Comparison of ENCODE assay signal across 37 mouse cellular contexts in the genomic region with DNA sequence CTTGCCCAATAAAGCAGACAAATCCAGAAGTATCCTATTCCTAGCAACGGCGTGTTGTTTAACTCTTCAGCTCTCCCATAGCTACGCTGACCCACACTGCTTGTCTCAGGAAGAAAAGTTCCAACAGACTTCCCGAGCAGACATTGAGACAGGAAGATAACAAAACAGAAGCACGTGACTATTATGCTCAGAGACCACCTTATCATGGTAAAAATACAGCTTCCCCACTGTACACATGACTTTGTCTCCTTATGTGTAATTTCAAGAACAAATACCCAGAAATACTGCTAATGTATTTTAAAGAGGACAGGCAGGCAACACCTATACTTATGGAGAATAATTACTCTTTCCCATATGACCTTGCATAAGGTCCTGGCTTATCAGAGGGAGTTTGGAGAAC. TPM values are rescaled to one million over a fixed set of nuclear protein-coding genes. Genes with fewer than 3 reads are reported as not detected.
"Had no signal": no experiment of that assay in that cellular context is flagged by ENCODE, and none has a peak within 500 bp of the region (broad histone marks: within the 10 kb centered on the region; RNA-seq: fewer than 3 reads in every experiment).

No protein-coding gene starts in this region.

- H3K9ac ChIP-seq: limb, embryonic 12.5 days; limb, embryonic 13.5 days; limb, embryonic 15.5 days; liver, embryonic 12.5 days; liver, embryonic 13.5 days; liver, embryonic 14.5 days; liver, embryonic 15.5 days; liver, postnatal 0 days; lung, embryonic 14.5 days; lung, embryonic 15.5 days; midbrain, embryonic 12.5 days; midbrain, embryonic 13.5 days; midbrain, embryonic 15.5 days; neural tube, embryonic 12.5 days; neural tube, embryonic 13.5 days had no signal

- H3K4me1 ChIP-seq: limb, embryonic 10.5 days; limb, embryonic 12.5 days; limb, embryonic 13.5 days; limb, embryonic 15.5 days; liver, embryonic 12.5 days; liver, embryonic 13.5 days; liver, embryonic 15.5 days; lung, embryonic 15.5 days; midbrain, embryonic 10.5 days; midbrain, embryonic 12.5 days; midbrain, embryonic 13.5 days; midbrain, embryonic 15.5 days; neural tube, embryonic 12.5 days; neural tube, embryonic 13.5 days had no signal

- H3K27me3 ChIP-seq: limb, embryonic 12.5 days; limb, embryonic 13.5 days; limb, embryonic 15.5 days; liver, embryonic 12.5 days; liver, embryonic 13.5 days; liver, embryonic 15.5 days; lung, embryonic 15.5 days; megakaryocyte, embryonic 14.5 days; midbrain, embryonic 12.5 days; midbrain, embryonic 13.5 days; midbrain, embryonic 15.5 days; neural tube, embryonic 12.5 days; neural tube, embryonic 13.5 days had no signal

- DNase-seq: left cerebral cortex, postnatal 4 days; liver; liver, embryonic 13.5 days; liver, postnatal 0 days; lung, adult 18-20 months; lung, adult 2 months; lung, embryonic 14.5 days; lung, postnatal 10 days; lung, postnatal 14 days; lung, postnatal 36 days; lung, postnatal 4 days; midbrain, embryonic 14.5 days had no signal

- H3K4me3 ChIP-seq: limb, embryonic 10.5 days; limb, embryonic 12.5 days; limb, embryonic 13.5 days; limb, embryonic 15.5 days; liver, embryonic 12.5 days; liver, embryonic 13.5 days; liver, embryonic 15.5 days; lung, embryonic 15.5 days; megakaryocyte, embryonic 14.5 days; midbrain, embryonic 10.5 days; midbrain, embryonic 12.5 days; midbrain, embryonic 13.5 days; midbrain, embryonic 15.5 days; myocyte; neural tube, embryonic 12.5 days; neural tube, embryonic 13.5 days had no signal

- H3K4me2 ChIP-seq: limb, embryonic 12.5 days; limb, embryonic 13.5 days; limb, embryonic 15.5 days; liver, embryonic 11.5 days; liver, embryonic 12.5 days; liver, embryonic 13.5 days; liver, embryonic 15.5 days; lung, embryonic 14.5 days; lung, embryonic 15.5 days; midbrain, embryonic 11.5 days; midbrain, embryonic 12.5 days; midbrain, embryonic 13.5 days; midbrain, embryonic 15.5 days; neural tube, embryonic 12.5 days; neural tube, embryonic 13.5 days had no signal

- ATAC-seq: liver, embryonic 12.5 days; liver, postnatal 0 days; lung, postnatal 0 days; midbrain, embryonic 13.5 days; midbrain, embryonic 15.5 days; midbrain, embryonic 16.5 days had no signal

- H3K9me3 ChIP-seq: limb, embryonic 10.5 days; limb, embryonic 12.5 days; limb, embryonic 13.5 days; limb, embryonic 15.5 days; liver, embryonic 12.5 days; liver, embryonic 13.5 days; liver, embryonic 15.5 days; lung, embryonic 15.5 days; megakaryocyte, embryonic 14.5 days; midbrain, embryonic 10.5 days; midbrain, embryonic 12.5 days; midbrain, embryonic 13.5 days; midbrain, embryonic 15.5 days; neural tube, embryonic 12.5 days; neural tube, embryonic 13.5 days had no signal

- H3K27ac ChIP-seq: limb, embryonic 10.5 days; limb, embryonic 12.5 days; limb, embryonic 13.5 days; limb, embryonic 15.5 days; liver, embryonic 12.5 days; liver, embryonic 13.5 days; liver, embryonic 14.5 days; liver, embryonic 15.5 days; lung, embryonic 15.5 days; macrophage; midbrain, embryonic 10.5 days; midbrain, embryonic 12.5 days; midbrain, embryonic 13.5 days; midbrain, embryonic 15.5 days; neural tube, embryonic 12.5 days; neural tube, embryonic 13.5 days had no signal

RNA-seq across cellular contexts. Expression of gene Col2a1, which starts 47.2 kb away (rescaled TPM):
- total RNA-seq: liver, adult 2 months; megakaryocyte, adult 5-6 weeks; megakaryocyte-erythroid progenitor cell, adult 5-6 weeks; monocyte, adult 5-6 weeks had no signal
- polyA plus RNA-seq: liver, adult 2 months; macrophage had no signal
